Mouse (Mus musculus): ENCODE results near the gene Uvssa.

The Uvssa gene

GRCm38 (mm10) chr5:33372331-33373038 lies 5.9 kb upstream of the Uvssa start:
- no peak for DNase-seq (ENCODE audit: low read depth, low spot score)

DNA sequence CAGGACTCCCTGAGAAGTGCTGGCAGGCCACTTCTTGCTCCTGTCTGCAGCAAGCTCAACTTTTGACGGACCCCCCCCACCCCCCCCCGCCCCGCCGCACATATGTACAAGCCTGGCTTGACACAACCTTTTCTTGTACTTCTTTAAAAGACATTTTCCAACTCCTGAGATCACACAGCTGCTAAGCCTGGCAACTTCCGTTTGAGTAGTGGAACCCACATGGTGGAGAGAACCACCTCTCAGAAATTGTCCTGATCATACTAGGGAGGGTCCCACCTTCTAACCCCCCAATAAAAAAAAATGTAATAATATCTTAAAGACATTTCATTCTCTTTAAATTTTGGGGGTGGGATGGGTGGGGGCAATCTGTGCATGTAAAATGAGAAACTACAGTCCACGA lies 1.2 kb upstream of the Uvssa start:
- DNase-seq (ENCODE audit: low read depth, low spot score) = no peak

- DNase-seq (ENCODE audit: low read depth, low spot score) = no peak
Measured at GRCm38 (mm10) chr5:33377801-33378301, 498 bp upstream of the Uvssa start.

GRCm38 (mm10) chr5:33387550-33387949 lies 9.2 kb downstream of the Uvssa start:
- DNase-seq (ENCODE audit: low read depth, low spot score) = no peak

GRCm38 (mm10) chr5:33393803-33394202 lies 15.5 kb downstream of the Uvssa start:
- DNase-seq (ENCODE audit: low read depth, low spot score) = peak; percentile 89

DNA sequence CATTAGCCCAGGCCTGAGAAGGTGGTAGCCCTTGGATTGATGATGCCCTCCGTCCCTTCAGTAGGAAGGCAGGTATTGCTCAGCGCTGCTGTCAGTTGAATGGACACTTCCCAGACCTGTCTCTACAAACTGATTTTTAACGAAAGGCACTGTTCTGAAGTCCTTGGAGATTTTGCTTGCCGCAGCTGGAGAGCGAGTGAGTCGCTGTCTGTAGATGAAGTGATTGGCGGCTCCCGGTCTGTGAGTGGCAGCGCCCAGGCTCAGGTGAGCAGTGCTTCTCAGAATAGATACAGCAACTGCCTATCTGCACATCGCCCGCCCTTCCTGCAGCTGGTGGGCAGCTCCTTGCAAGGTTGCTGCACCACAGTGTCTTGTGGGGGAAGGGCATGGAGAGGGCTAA lies 17.3 kb downstream of the Uvssa start:
- no peak for DNase-seq (ENCODE audit: low read depth, low spot score)

DNA sequence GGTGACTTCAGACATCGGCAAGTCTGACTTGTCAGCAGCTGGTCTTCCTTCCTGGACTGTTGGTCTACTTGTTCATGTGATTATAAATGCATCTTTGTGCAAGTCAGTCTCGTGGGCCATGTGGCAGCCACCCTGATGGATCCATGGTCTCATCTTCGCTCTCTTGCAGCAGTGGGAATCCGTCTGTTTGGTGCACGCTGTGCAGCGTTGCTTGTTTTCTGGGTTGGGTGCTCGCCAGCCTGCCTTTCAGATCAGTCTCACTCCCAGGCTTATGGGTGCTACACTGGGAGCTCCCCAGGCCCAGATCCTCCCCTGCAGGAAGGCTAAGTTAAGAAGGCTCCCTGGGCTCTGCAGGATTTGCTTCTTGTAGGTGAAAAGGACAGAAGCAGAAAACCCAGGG lies 18.5 kb downstream of the Uvssa start:
- no peak for DNase-seq (ENCODE audit: low read depth, low spot score)

GRCm38 (mm10) chr5:33400819-33401218 lies 22.5 kb downstream of the Uvssa start:
- DNase-seq (ENCODE audit: low read depth, low spot score) = no peak

GRCm38 (mm10) chr5:33420313-33420712 lies 42.0 kb downstream of the Uvssa start:
- DNase-seq (ENCODE audit: low read depth, low spot score) = no peak

GRCm38 (mm10) chr5:33427461-33427860 lies 49.1 kb downstream of the Uvssa start:
- peak; percentile 73 for DNase-seq (ENCODE audit: low read depth, low spot score)

DNA sequence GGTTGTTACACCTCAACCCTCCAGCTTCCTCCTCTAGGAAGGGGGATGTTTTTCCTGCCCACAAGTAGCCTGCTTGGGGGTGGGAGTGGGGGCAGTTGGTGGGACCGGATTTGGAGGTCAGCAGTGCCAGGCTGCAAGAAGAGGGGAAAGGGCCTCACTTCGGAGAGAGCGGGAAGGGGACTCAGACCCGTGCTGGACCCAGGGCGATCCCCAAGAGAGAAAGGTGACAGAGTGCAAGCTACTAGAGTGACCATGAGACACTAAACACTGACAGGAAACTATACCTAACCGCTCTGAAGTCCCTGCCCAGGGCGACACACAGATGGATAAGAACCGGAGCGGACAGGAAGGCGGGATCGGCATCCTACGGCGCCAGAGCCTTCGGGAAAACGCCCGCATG lies 51.8 kb downstream of the Uvssa start:
- no peak for DNase-seq (ENCODE audit: low read depth, low spot score)

DNA sequence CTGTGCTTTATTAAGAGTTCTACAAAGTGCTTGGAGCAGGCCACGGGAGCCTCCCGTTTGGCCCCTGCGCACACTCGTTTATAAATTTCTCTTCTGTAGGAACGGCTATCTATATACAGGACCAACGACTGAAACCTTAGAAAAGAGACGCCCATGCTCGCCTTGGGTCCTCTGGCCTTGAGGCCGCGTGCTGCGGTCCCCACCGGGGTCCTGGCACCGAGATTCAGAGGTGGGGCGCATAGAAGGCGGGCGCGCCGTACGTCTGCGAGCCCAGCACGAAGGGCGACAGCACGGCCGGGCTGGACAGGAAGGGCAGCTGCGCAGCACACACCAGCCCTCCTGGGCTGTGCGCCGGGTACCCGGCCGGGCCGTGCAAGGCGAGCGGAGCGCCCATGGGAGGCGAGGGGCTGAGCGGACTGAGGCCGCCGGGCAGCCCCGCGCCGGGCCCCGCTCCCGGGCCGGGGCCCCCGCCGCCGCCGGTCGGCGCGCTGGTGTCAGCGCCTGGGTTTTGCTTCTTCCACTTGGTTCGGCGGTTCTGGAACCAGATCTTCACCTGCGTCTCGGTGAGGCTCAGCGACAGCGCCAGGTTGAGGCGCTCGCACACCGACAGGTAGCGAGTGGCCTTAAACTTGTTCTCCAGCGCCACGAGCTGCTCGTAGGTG lies 52.3 kb downstream of the Uvssa start:
- DNase-seq (ENCODE audit: low read depth, low spot score) = no peak

DNA sequence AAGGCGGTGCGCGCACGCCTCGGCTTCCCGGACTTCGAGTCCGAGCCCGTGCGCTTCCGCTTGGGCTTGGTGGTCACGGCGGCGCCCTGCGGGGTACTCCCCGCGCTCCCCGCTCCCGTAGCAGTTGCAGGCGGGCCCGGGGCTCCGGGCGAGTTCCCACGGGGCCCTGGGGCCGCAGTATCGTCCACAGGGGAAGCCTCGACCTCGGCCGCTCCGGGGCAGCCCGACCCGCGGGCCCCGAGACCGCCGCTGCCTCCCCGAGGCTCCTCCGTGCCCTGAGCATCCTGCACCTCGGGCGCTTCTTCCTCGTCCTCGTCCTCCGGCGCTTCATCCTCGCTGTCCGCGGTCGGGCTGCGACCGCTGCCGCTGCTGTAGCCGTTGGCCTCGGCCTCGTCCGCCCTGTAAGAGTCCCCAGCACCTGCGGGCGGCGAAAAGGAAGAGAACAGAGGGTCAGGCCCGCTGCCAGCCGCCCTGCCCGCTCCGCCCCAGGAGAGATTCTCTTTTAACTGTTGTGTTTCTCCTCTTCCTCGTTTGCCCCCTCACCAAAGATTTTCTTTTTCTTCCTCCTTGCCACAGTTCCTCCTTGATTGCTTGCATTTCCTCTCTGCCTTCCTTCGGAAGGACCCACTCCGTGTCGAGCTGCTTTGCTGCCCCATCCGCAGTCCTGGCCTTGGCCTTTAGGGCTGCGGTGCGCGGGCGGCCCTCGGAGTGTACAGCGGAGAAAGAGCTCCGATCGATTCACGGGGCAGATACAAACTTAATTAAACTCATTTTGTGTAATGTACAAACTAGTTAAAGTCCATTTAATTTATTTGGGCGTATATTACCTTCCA lies 53.0 kb downstream of the Uvssa start:
- no peak for DNase-seq (ENCODE audit: low read depth, low spot score)

DNA sequence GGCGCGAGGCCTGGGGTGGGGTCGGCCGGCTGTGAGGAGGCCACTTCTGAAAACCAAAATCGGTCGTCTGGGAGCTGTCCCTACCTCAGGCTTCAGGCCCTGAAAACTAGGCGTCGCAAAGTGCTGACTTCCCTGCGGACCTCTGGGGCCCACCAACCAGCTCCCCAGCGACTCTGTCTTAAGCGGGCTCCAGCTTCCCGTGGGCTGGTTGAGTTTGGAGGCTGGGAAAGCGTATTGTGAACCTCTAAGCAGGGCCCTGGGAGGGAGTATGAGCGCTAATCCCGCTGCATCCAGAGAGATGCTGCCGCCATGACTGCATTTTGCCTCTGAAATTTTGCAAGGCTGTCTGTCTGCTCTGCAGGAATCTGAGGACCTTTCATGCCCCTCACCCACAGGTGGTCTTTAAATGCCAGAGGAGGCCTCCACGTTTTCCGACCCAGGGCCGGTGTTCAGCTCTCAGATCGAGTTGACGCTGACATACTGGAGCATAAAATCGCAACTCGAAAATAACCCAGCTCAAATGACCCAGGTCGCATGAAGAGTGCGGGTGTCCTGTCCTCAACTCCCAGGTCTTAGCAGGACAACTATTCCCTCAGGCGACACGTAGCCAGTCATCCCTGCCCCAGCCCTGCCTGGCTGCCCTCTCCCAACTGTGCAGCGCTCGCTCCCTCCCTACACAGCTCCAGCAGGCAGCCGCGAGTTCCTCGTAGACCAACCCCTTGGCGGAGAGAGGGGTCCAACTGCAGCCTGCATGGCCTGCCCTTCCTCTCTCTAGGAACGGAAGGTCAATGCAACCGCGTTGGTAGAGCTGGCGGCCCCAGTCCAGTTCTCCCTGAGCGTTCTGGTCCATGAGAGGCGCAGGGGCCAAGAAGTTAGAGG lies 53.9 kb downstream of the Uvssa start:
- DNase-seq (ENCODE audit: low read depth, low spot score) = no peak

GRCm38 (mm10) chr5:33433201-33434138 lies 55.1 kb downstream of the Uvssa start, which contains the start of gene Nkx1-1:
Nkx1-1 (minus strand) TSS chr5:33433976.
- DNase-seq (ENCODE audit: low read depth, low spot score) = no peak

- DNase-seq (ENCODE audit: low read depth, low spot score) = no peak
Measured at GRCm38 (mm10) chr5:33434141-33434780, 55.9 kb downstream of the Uvssa start.

DNA sequence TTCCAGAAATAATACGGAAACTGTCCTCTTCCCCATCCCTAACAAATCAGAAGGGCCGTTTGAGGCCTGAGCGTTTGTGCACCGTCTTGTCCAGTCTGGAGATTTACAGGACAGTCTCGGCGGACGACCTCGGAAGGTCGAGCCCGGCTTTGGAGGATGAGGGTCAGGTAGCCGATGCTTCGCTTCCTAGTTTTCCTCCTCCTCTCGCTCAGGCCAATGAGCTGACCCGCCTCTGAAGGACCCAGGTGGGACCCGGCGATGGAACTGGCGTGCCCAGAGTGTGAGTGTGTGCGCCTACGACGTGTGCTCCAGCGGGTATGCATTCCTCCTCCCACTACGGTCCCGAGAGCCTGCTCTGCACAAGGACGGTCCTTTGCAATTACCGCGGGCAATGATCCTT lies 56.8 kb downstream of the Uvssa start:
- DNase-seq (ENCODE audit: low read depth, low spot score) = no peak

GRCm38 (mm10) chr5:33435941-33436340 lies 57.6 kb downstream of the Uvssa start:
- DNase-seq (ENCODE audit: low read depth, low spot score) = no peak

- DNase-seq (ENCODE audit: low read depth, low spot score) = peak; percentile 80
Measured at GRCm38 (mm10) chr5:33438214-33438613, 59.9 kb downstream of the Uvssa start.
